Mouse (Mus musculus) lung, postnatal 0 days (tissue): Measurements from ENCODE around the gene Rnf123.

Experiments
- CTCF ChIP-seq: IDR thresholded peaks from 2 replicates; pipeline ENCODE4 v1.5.1; 2016; ENCODE audit warnings: antibody characterized with exemption, mild to moderate bottlenecking
- EP300 ChIP-seq: IDR thresholded peaks from 2 replicates; pipeline ENCODE4 v1.6.1; 2016; ENCODE audit warnings: antibody characterized with exemption, mild to moderate bottlenecking, control low read depth

DNA sequence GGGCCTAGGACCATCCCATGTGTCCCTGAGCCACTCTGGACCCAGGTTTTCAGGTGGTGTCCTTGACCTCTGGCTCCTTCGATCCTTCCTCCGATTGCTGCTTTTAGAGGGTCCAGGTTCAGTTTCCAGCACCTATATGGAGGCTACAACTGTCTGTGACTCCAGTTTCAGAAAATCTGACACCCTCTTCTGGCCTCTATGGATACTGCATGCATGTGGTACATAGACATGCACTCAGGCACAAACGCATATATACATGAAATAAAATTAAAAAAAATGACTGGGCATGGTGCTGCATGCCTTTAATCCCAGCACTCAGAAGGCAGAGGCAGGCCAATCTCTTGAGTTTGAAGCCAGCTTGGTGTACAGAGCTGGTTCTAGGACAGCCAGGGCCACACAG lies 55.3 kb downstream of the Rnf123 start:
- TF ChIP-seq CTCF (peak; percentile 29; the same call in 1 of the 2 replicates), EP300 (no peak)
